Mouse (Mus musculus) testis, adult 2 months (tissue): ENCODE measurements around the gene Kremen1. TPM values are rescaled to one million over a fixed set of nuclear protein-coding genes. Genes with fewer than 3 reads are reported as not detected.
A peak's percentile ranks its signal among the peaks of the same experiment; 100 is the strongest.

Experiments
- H3K27ac ChIP-seq: fragments of 200-500 bp; 2 replicates; pipeline ENCODE4 v1.5.1; 2012; ENCODE audit warnings: low read depth, low read length; ENCODE audit not compliant: control insufficient read depth, insufficient read depth
- H3K27me3 ChIP-seq: fragments of 200-500 bp; 2 replicates; pipeline ENCODE4 v1.6.1; 2012; ENCODE audit warnings: mild to moderate bottlenecking, low read length, moderate library complexity; ENCODE audit not compliant: control insufficient read depth, insufficient read depth
- H3K36me3 ChIP-seq: fragments of 200-500 bp; 2 replicates; pipeline ENCODE4 v1.6.1; 2012; ENCODE audit warnings: mild to moderate bottlenecking, low read length; ENCODE audit not compliant: control insufficient read depth, insufficient read depth
- H3K4me1 ChIP-seq: fragments of 200-500 bp; 2 replicates; pipeline ENCODE4 v1.6.1; 2012; ENCODE audit warnings: low read length; ENCODE audit not compliant: control insufficient read depth, insufficient read depth
- H3K4me3 ChIP-seq: fragments of 200-500 bp; 2 replicates; pipeline ENCODE4 v1.5.1; 2012; ENCODE audit warnings: low read depth, mild to moderate bottlenecking, low read length, moderate library complexity, mixed read lengths; ENCODE audit not compliant: control insufficient read depth
- CTCF ChIP-seq: fragments of 200-500 bp; IDR thresholded peaks from 2 replicates; pipeline ENCODE4 v1.5.1; 2012; ENCODE audit warnings: low read depth, mild to moderate bottlenecking, inconsistent platforms, low read length, moderate library complexity; ENCODE audit not compliant: control insufficient read depth, insufficient read depth, insufficient replicate concordance
- POLR2A ChIP-seq: fragments of 200-500 bp; IDR thresholded peaks from 2 replicates; pipeline ENCODE4 v1.6.1; 2012; ENCODE audit warnings: low read depth, mild to moderate bottlenecking, inconsistent platforms, low read length, moderate library complexity; ENCODE audit not compliant: control insufficient read depth
- polyA plus RNA-seq: library from polyadenylated mRNA; depleted of rRNA; stranded (reverse); fragments of >200 nt; gene quantifications from 2 replicates; pipeline ENCODE4 v1.2.3, GENCODE M21; 2012

Gene Kremen1
- polyA plus RNA-seq, 1 experiment = 13.5 TPM

- TF ChIP-seq CTCF (no peak), POLR2A (no peak)
- peaks cover 12% of the 10 kb centered on the region for H3K4me1 ChIP-seq
- H3K4me3 ChIP-seq = no peak overlapping the region
- no peaks in the 10 kb centered on the region for H3K36me3 ChIP-seq
- H3K27ac ChIP-seq = no peak overlapping the region
- no peaks in the 10 kb centered on the region for H3K27me3 ChIP-seq
Observed at GRCm38 (mm10) chr11:5252727-5253126, 8.6 kb downstream of the Kremen1 start.

GRCm38 (mm10) chr11:5251112-5251511 is 10.2 kb downstream of the Kremen1 start:
- H3K27ac ChIP-seq = no peak overlapping the region
- TF ChIP-seq POLR2A (no peak), CTCF (no peak)
- H3K36me3 ChIP-seq = no peaks in the 10 kb centered on the region
- H3K27me3 ChIP-seq = no peaks in the 10 kb centered on the region
- H3K4me1 ChIP-seq = peaks cover 3% of the 10 kb centered on the region; the same call in 1 of the 2 replicates
- H3K4me3 ChIP-seq = no peak overlapping the region

- H3K4me3 ChIP-seq = no peak overlapping the region
- no peak overlapping the region for H3K27ac ChIP-seq
- no peak for TF ChIP-seq CTCF
- no peak for TF ChIP-seq POLR2A
- no peaks in the 10 kb centered on the region for H3K36me3 ChIP-seq
- H3K4me1 ChIP-seq = no peaks in the 10 kb centered on the region; the same call in none of the 2 replicates
- H3K27me3 ChIP-seq = no peaks in the 10 kb centered on the region
Observed at GRCm38 (mm10) chr11:5248200-5248599, 13.2 kb downstream of the Kremen1 start.

- no peak overlapping the region for H3K4me3 ChIP-seq
- TF ChIP-seq POLR2A (no peak), CTCF (no peak)
- H3K4me1 ChIP-seq = no peaks in the 10 kb centered on the region; the same call in none of the 2 replicates
- no peak overlapping the region for H3K27ac ChIP-seq
- H3K36me3 ChIP-seq = no peaks in the 10 kb centered on the region
- no peaks in the 10 kb centered on the region for H3K27me3 ChIP-seq
Observed at GRCm38 (mm10) chr11:5245431-5245830, 15.9 kb downstream of the Kremen1 start.

- Histone ChIP-seq H3K4me3 (no peak overlapping the region), H3K27ac (no peak overlapping the region), H3K36me3 (no peaks in the 10 kb centered on the region), H3K27me3 (no peaks in the 10 kb centered on the region), H3K4me1 (no peaks in the 10 kb centered on the region; the same call in none of the 2 replicates)
- TF ChIP-seq CTCF = no peak
- no peak for TF ChIP-seq POLR2A
Observed at GRCm38 (mm10) chr11:5244749-5245130, 16.6 kb downstream of the Kremen1 start.

GRCm38 (mm10) chr11:5243812-5244748 is 17.3 kb downstream of the Kremen1 start:
- no peaks in the 10 kb centered on the region for H3K27me3 ChIP-seq
- H3K27ac ChIP-seq = peak overlapping the region; percentile 3; the same call in 1 of the 2 replicates
- H3K4me3 ChIP-seq = no peak overlapping the region
- H3K4me1 ChIP-seq = no peaks in the 10 kb centered on the region; the same call in none of the 2 replicates
- H3K36me3 ChIP-seq = no peaks in the 10 kb centered on the region
- TF ChIP-seq POLR2A = no peak
- TF ChIP-seq CTCF = no peak

- no peaks in the 10 kb centered on the region for H3K36me3 ChIP-seq
- no peaks in the 10 kb centered on the region; the same call in none of the 2 replicates for H3K4me1 ChIP-seq
- H3K27me3 ChIP-seq = no peaks in the 10 kb centered on the region
- no peak overlapping the region for H3K4me3 ChIP-seq
- TF ChIP-seq CTCF (no peak), POLR2A (no peak)
- H3K27ac ChIP-seq = no peak overlapping the region
Observed at GRCm38 (mm10) chr11:5243208-5243607, 18.1 kb downstream of the Kremen1 start.
